Mouse (Mus musculus): ENCODE data around the gene Thbd.

Gene Thbd

DNA sequence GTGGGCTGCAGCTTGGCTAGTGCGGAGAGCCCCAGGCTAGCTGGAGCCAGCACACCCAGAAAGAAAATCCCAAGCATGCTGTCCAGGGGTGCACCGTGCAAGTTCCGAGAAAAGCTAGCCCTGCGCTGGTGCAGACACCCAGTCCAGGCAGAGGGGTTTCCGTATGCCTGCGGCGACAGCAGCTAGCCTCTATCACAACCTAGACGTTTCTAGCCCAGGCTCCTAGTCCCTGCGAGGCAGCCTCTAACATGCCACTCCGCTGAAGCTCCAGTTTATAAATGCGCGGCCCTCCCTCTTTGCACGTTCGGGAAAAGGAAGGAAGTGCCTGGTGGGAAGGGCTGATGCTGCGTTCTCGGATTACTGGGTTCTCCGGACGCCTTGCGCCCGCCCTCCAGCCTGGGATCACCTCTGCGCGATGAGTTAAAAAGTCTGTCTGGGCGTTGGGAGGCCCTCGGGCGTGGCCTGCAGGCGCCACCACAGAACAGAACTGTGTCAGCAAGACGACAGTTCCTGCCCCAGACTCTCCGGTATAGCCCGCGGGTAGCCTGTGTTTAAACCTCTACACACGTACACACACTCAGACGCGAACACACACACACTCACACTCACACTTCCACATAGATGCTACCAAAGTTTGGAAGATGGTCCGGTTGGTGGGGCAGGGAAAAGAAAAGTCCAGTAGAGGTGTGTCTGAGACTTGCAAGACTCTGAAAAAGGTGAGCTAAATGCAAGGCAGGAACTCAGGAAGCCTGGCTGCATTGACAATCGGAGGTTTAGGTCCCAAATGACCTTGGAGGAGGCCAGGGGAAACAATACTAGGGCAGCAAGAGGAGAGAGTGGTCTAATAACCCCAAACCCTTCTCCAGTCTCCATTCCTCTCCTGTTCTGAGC, at the start of gene Thbd:
Gene Thbd (minus strand): TSS at position 319 of the 891 bp plus-strand sequence.
- DNase-seq (ENCODE audit: low read depth, low spot score), result no peak

DNA sequence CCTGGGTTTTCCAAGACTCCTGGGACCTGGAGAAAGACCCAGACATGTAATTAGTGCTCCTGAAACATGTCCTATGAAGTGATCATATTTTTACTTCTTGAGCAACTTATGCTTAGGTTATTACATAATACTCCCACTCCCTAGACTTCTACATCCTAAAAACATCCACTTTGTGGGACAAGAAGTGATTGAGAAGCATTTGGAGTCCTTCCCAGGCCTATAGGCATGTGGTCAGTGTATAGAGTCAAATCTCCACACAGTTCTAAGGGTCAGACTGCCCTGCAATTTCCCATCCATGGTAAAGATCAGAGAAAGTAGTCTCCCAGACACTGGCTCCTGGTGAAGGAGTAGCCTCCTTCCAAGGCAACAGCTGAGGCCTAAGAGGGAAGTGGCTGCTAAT, 47.4 kb upstream of the Thbd start:
- DNase-seq (ENCODE audit: low read depth, low spot score), result no peak

DNA sequence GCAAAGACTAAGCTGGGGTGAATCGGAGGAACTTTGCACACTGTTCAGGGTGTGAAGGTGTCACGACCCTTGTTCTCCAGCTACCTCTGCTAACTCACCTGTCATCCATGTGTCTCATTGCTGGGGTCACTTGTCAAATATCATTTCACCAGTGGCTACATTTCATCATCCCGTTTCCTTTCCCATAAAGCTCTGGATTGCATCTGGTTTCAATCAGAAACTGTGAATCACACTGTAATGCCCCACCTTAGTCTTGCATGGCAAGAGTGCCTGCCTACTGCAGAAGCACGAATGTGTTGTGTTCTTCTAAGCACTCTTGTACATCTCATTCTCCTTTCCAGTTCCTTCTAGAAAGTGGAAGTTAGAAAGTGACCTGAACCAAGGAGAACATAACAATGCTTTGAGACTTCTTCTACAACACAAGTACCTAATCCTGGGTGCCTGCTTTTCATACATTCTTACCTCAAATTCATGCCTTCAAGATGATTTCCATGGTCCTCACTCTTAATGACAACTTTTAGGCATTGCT, 46.1 kb upstream of the Thbd start:
- DNase-seq (ENCODE audit: low read depth, low spot score), result no peak

DNA sequence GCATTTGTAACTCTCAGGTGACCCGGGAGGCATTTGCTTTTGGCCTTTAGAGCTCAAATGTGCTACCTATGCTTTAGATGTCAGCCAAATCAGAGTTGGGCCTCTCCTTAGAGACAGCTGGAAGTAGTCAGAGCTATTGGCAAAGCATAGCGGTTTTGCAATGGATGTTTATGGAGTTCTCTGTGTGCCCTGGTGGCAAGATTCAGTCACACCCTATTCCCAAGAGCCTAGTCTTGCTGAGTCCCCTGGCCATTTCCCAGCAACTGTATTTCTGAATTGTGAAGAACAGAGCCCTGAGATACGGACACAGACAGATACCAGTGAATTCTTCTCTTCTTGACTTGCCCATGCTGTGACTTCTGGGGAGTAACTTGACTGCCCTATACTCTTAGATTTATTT, 45.1 kb upstream of the Thbd start:
- no peak for DNase-seq (ENCODE audit: low read depth, low spot score)

DNA sequence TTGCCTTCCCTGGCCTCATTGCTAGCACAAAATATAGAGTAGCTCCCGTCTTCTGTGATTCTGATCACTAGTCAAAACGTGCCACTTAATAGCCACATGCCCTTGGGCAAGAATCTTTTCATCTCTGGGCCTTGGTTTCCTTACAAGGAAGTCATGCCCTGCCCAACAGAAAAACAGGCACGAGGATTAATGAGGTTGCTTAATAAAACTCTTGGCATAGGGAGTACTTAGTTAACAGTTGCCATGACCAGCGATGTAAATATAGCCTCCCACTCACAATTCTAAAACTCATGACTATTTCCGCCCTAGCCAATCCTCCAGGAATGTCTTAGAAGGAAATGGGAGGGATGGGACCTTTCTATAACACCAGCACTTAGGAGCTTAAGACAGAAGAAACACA, 43.5 kb upstream of the Thbd start:
- no peak for DNase-seq (ENCODE audit: low read depth, low spot score)

DNA sequence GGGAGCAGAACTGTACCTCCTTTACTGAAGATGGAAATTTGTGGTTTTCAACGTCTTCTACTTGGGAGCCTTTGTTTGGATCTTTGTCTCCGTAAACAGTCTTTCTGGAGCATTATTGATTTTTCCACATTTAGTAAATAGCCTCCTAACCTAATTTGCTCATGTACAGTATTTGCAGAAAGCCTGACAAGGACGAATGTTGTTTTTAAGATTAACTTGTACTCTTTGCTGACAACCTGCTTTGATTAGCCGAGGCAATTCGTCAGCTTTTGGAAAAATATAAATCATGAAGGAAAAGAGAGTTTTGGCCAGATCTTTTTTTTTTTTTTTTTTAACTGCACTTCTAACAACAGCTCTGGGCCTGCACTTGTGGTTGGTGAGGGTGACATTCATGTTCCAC, 42.6 kb upstream of the Thbd start:
- DNase-seq (ENCODE audit: low read depth, low spot score), result no peak

DNA sequence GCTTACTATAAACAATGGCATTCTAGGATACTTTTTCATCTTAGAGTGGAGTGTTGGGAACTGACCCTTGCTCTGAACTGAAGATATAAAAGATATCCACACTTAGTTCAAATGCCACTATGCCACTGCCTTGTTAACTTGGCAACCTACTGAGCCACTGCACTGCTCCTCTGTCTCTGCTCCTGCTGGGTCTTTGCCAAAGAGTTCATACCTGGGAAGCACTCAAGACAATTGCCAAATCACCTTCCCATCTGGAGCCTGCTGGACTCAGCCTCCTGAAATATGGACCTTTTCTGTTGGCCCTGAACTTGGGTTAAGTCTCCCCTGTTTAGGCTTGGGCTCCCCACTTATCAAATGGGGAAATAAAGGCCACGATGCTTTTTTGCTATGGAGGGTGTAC, 41.7 kb upstream of the Thbd start:
- no peak for DNase-seq (ENCODE audit: low read depth, low spot score)

DNA sequence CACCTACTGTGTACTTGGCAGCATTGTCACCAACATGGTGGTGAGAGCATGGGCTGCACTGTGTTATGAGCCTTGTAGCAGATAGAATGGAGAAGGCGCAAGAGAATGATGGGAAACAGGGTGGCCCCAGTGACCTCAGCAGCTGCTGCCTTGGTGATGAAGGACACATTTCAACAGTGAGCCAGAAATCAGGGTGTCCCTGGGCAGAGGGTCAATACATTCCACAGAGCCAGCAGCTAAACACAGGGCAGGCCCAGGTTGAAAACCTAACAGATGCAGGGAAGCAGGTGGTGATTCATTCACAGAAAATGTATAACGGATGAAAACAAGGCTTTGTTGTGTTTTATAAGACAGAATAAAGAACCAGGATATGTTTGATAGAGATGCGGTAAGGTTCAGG, 38.5 kb upstream of the Thbd start:
- no peak for DNase-seq (ENCODE audit: low read depth, low spot score)

DNA sequence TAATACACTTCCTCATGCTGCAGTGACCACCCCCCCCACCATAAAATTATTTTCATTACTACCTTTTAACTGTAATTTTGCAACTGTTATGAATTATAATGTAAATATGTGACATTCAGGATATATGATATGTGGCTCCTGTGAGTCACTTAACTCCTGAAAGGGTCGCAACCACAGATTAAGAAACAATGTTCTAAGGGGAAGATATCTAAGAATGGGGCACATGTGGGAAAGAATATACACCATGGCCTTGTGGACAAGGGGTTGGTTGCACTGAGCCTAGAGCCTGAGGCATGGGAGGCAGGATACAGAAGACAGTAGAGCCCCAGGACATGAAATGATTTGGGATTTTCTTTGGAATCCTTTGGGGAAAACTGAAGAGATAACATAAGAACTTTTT, 37.6 kb upstream of the Thbd start:
- no peak for DNase-seq (ENCODE audit: low read depth, low spot score)

DNA sequence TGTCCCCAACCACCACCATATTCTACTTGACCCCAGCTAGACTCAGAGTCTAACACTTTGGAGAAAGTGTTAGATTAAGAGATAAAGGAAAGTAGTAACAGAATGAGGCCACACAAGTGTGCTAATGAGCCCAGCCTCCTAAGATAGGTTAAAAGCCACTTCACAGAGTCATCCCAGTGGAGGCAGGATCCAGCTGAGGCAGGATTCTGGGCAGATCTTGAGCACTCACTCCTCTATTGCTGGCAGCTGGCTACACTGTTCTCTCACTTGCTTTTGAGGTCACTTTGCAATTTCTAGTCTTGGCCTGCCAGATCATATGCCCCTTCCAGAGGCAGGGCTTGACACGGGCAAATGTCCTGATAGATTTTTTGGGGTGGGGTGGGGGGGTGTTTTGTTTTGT, 36.5 kb upstream of the Thbd start:
- no peak for DNase-seq (ENCODE audit: low read depth, low spot score)

DNA sequence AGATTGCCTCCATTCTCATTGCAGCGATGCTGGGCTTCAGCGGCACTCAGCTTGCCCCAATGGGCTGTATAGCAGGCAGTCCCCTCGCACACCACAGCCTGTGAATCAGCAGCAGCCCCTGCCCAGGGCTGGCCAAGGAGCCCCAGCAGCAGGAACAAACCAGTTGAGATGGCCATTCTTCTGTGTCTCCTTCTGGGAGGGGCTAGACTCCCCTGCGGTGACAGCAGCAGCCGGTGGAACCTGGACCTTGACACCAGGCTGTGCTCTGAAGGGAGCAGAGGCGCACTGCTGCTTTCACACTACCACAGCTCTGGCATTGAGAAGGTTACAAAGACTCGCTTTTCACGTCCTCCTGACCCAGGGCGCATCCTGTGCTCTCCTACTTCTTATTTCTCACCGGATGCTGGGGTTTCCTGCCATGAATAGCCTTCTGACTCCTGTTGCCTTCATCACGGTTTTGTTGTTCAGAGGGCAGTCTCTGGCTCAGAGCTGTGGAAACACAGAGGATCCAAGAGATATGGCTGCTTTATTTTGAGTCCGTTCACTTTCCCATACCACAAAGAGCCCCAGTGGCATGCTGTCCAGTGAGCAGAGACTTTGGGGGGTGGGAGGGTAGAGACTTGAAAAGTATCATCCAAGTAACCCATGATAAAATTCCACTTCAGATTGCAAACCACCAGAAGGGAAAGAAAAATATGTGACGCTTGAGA, 35.4 kb upstream of the Thbd start, which contains the start of gene Cd93:
Gene Cd93 (minus strand): TSS at position 315 of the 710 bp plus-strand sequence.
- DNase-seq (ENCODE audit: low read depth, low spot score), result no peak

DNA sequence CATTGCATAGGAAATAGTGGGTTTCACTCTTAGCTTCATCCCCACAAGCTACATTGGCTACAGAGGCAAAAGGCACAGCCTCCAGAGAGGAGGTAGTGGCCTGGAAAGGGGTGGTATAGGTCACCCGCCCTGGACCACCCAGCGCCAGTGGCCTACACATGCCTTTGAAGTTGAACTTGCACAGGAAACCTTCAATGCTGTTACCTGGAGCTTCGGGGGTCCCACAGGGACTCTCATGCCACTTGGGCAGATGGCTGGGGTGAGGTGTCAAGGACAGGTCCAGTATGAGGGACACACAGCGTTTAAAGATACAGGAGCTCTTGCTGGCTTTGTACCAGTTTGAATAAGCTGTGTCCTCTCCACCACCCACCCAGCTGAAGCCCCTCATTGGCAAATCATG, 34.7 kb upstream of the Thbd start:
- no peak for DNase-seq (ENCODE audit: low read depth, low spot score)

DNA sequence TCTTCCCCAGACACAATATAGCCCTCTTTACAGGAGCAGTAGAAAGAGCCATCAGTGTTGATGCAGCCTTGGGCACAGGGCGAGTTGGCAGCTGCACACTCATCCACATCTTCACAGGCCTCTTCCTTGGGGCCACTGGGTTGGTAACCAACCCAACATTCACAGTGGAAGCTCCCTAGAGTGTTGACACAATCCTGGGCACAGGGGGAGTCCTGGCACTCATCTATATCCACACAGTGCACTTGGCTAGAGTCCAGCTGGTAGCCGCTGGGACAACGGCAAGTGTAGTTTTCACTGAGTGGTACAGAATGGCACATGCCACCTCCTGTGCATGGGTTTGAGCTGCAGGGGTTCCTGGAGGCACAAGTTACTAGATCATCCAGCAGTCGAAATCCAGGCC, 34.2 kb upstream of the Thbd start:
- DNase-seq (ENCODE audit: low read depth, low spot score), result no peak

DNA sequence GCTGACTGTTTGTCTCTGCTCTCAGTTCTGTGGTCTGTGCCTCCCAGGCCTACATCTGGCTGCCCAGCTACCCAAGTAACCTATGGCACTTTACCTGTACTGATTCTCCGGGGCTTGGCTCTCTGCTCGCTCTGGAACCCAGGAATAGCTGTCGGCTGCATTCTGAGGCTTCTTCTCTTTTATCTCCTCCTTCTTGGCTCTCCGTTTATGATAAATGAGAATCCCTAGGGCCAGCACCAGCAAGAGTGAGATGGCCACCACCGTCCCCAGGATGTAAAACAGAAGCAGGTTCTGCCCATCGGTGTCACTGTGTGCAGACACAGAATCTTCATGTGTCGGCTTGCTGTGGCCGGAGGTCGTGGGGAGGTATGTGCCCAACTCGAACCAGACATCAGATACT, 33.4 kb upstream of the Thbd start:
- DNase-seq (ENCODE audit: low read depth, low spot score), result no peak

DNA sequence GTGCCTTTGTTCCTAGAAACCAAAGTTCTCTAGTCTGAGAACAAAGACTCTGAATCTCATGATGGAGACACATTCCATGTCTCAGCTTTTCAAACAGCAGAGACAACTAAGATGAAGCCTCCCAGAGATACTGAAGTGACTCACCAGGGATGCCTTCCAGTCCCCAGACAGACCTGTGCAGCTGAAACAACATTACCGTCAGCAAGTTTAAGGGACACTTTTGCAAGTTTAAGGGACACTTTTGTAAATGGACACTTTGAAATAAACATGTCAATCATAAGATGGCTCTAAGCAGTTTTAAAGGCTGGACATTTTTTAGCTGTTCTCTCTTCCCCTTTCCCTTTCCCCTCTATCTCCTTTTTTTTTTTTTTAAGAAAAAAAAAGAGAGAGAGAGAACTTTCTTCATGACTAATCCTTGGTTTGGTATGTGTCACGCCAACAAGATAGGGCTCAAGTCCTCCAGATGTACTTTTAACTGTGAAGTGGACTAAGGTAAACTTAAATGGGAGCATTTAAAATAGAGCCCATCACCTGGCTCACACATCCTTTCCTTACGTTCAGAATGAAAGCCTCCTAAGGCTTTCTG, 31.8 kb upstream of the Thbd start:
- no peak for DNase-seq (ENCODE audit: low read depth, low spot score)

DNA sequence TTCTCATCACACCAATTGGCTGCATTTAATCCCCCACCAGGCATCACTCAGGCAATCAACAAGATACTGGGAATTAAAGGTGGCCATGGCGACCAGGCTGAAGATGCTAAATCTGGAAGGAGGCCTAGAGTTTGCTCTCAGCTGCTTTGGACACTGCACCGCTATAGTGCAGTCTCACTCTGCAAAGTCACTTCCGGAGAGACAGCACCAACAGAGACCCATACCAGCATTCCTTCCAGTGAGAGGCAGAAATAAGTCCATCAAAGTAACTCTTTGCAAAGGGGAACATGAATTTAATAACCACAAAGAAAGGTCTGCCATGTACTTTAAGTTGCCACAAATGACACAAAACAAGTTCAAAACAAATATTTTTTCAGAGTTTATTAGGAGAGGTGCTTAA, 28.3 kb upstream of the Thbd start:
- DNase-seq (ENCODE audit: low read depth, low spot score), result no peak

DNA sequence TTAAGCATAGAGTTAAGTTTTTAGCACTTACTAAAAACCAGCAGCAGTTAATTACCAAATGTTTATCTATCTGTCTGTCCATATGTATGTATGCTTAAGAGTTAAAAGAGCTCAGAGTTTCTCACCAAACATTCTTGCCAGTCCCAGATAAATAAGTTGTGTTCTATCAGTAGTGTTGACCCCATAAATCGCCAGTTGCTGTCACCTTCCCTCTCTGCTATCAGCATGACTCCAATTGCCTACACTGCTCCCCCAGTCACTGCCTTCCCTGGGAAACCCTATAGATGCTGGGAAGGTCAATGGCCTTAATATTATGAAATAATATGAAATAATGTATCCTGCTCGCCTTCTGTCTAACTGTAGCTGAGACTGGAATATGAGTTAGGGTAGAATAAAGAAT, 24.4 kb upstream of the Thbd start:
- no peak for DNase-seq (ENCODE audit: low read depth, low spot score)

DNA sequence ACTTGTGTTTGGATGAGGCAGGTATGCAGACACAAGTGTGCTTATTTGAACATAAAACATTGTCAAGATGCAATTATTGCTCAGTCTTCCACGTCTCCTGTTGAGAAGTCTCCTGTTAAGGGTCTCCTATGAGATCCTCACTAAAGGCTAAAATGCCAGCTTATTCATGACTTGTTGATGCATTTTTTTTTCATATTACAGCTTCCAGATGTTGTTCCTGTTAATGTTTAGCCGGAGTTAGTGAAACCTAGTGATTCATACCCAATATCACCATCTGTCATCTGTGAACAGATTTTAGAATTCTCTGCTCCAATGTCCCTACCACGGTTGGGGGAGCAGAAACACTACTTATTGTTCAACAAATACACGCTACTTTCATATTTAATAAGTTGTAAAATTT, 23.0 kb upstream of the Thbd start:
- no peak for DNase-seq (ENCODE audit: low read depth, low spot score)

DNA sequence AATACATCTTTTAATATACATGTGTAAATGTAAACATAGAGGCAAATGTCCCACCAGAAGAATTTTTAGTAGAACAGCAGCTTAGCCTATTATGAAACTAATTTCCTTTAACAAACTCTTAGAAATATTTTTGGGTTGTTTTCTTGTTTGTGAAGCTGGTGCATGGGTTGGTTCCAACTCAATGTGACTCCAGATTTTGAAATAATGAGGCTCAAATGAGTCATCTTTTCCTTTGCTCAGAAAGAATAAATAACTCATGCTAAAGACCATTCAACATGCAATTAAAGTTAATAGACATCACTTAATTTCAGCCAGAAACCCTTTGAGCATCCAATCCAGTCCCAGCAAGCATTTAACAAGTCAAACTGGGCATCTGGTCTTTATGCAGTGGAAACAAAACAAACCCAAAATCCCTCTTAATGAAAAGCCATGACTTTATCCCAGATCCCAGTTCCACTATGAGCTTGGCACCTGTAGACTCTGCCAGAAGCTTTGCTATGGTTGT, 21.1 kb upstream of the Thbd start:
- no peak for DNase-seq (ENCODE audit: low read depth, low spot score)

DNA sequence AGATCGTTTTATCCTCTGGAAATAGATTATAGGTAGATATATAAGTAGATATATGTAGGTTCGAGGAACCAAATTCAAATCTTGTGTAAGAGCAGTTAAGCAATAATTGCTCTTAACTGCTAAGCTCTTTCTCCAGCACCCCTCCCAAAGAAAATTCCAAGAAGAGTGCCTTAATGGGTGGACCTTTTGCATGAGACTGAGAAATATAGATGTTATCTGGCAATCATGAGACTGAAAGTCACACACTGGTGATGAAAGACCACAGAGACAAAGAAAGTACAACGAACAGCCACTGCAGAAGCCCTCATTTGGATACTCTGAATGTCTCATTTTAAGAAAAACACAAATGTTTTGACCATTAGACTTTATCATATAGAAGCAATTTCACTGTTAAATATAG, 20.5 kb upstream of the Thbd start:
- no peak for DNase-seq (ENCODE audit: low read depth, low spot score)

DNA sequence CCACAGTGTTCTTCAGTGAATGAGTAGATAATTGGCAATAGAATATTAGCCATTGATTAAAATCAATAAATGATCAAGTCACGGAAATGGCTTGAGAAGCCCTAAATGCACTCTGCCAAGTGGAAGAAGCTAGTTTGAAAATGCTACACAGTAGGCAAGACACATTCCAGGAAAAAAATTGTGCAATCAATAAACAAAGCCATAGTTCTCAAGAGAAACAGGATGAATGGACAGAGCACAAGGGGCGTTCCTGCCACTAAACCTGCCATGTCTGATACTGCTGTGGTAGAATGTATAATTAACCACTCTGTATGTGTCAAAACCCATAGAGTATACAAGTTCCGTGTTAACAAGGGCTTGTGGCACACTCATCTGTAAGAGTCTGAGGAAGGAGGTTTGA, 19.6 kb upstream of the Thbd start:
- no peak for DNase-seq (ENCODE audit: low read depth, low spot score)

DNA sequence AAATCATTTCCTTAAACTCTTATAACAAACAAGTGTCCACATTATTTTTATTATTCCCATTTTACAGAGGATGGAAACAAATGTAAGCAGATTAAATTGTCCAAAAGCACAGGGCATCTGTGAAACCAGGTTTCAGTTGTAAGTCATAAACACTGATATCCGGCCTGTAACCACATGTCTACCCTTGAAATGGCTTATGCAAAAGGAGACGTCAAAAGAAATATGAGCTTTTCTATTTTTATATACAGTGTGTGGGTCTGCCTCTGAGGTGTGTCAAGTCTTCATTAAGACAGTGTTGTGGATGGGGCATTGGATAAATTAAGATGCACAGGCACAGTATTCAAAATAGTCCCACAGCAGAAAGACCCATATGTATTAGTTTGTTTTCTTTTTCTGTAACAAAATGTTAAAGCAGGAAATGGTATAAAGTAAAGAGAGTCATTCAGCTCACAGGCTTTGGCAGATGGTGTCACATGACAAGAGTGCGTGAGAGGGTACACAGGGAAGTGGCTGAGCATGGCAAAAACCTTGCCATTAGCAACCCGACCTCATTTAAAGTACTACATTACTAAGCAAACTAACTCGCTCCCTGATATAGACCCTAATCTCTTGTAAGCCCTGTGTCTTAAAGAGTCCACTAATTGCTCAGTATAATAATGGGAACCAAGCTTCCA, 17.9 kb upstream of the Thbd start:
- no peak for DNase-seq (ENCODE audit: low read depth, low spot score)
